Mouse (Mus musculus) embryonic facial prominence, embryonic 12.5 days (tissue): ENCODE measurements around the gene Hist1h4h. TPM values are rescaled to one million over a fixed set of nuclear protein-coding genes. Genes with fewer than 3 reads are reported as not detected.
"Not testable (repeated sequence)": the region's sequence is repeated elsewhere in the genome, so short reads cannot be mapped to it uniquely, and the experiment has no call there.

Source experiments
- ATAC-seq: fragments of 200-750 bp; cut with Nextera tagmentation; 2 replicates; pipeline ENCODE4 v1.8.0; 2017; ENCODE audit not compliant: insufficient number of reproducible peaks, insufficient read depth, low FRiP score, low TSS enrichment
- H3K27ac ChIP-seq: fragments of 300-500 bp; sonication (generic); 2 replicates; pipeline ENCODE4 v1.5.1; 2016; ENCODE audit warnings: mild to moderate bottlenecking
- H3K27me3 ChIP-seq: fragments of 300-500 bp; sonication (generic); 2 replicates; pipeline ENCODE4 v1.6.1; 2016; ENCODE audit warnings: mild to moderate bottlenecking, moderate library complexity
- H3K36me3 ChIP-seq: fragments of 300-500 bp; sonication (generic); 2 replicates; pipeline ENCODE4 v1.6.1; 2016; ENCODE audit warnings: mild to moderate bottlenecking
- H3K4me1 ChIP-seq: fragments of 300-500 bp; sonication (generic); 2 replicates; pipeline ENCODE4 v1.6.1; 2016
- H3K4me2 ChIP-seq: fragments of 300-500 bp; sonication (generic); replicated peaks from 2 replicates; pipeline ENCODE4 v1.6.1; 2016; ENCODE audit warnings: mild to moderate bottlenecking, moderate library complexity
- H3K4me3 ChIP-seq: fragments of 300-500 bp; sonication (generic); 2 replicates; pipeline ENCODE4 v1.5.1; 2016; ENCODE audit warnings: mild to moderate bottlenecking
- H3K9ac ChIP-seq: fragments of 300-500 bp; sonication (generic); 2 replicates; pipeline ENCODE4 v1.6.1; 2016; ENCODE audit warnings: mild to moderate bottlenecking, moderate library complexity
- H3K9me3 ChIP-seq: fragments of 300-500 bp; sonication (generic); 2 replicates; pipeline ENCODE4 v1.6.1; 2016; ENCODE audit warnings: mild to moderate bottlenecking, moderate library complexity
- WGBS: fragments of 180-500 bp; shearing (Covaris S2); methylation state at CpG from one replicate; pipeline ENCODE4 v1.1.7; 2016; 5-methylcytosine and 5-hydroxymethylcytosine counted together
- polyA plus RNA-seq: library from polyadenylated mRNA; unstranded; fragments of >200 nt; fragmentation: Nextera tagmentation; extraction: Ambion mirVana; gene quantifications from 2 replicates; pipeline ENCODE4 v1.2.1, GENCODE M21; 2016

Hist1h4h gene
- polyA plus RNA-seq, 1 experiment from 2014 or later = 6.2 TPM

DNA sequence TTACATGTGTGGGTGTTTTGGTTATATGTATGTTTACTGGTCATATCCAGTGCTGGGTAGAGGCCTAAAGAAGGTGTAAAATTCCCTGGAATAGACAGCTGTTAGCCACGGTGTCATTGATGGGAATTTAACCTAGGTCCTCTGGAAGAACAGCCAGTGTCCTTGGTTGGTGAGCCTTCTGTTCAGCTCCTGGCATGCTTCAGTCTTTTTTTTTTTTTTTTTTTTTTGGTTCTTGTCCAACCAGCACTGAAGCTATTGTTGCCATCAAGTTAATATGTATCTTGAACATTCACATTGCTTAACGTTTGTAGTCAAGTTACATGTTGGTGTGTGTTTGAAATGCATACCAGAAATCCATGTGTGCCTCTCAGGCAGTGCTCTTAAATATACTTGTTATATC is 33.6 kb downstream of the Hist1h4h start:
- WGBS = 84% methylated on average over 2 of the region's 2 CpGs
- Histone ChIP-seq H3K27me3 (no peaks in the 10 kb centered on the region), H3K27ac (peak overlapping the region; percentile 98; the same call in 1 of the 2 replicates), H3K4me2 (no peak overlapping the region), H3K9ac (no peak overlapping the region), H3K4me1 (no peaks in the 10 kb centered on the region), H3K36me3 (no peaks in the 10 kb centered on the region), H3K9me3 (no peaks in the 10 kb centered on the region), H3K4me3 (no peak overlapping the region)
- no peak for ATAC-seq

DNA sequence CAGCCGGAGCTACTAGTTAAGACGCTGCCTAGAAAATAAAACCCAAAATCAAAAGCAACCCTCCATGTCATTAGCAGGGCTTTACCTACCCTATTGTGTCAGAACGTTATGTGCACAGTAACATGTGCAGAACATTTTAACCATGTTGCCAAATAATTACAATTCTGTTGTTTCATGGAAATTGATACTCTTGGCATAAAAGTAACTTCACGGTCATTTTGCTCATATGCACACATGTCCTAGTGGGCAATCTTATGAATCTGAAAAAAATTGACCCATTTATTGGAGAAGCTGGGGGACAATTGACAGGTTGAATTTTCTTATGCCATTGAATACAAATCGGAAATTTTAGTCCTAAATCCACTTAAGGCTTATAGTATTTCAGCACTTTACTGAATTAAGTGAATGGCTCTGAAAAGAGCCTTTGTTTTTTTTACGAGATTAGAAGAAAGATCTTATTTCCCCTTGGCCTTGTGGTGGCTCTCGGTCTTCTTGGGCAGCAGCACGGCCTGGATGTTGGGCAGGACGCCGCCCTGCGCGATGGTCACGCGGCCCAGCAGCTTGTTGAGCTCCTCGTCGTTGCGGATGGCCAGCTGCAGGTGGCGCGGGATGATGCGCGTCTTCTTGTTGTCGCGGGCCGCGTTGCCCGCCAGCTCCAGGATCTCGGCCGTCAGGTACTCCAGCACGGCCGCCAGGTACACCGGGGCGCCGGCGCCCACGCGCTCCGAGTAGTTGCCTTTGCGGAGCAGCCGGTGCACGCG is 39.6 kb downstream of the Hist1h4h start:
- ATAC-seq, H3K27me3 ChIP-seq, H3K9me3 ChIP-seq, H3K36me3 ChIP-seq, H3K4me1 ChIP-seq: not testable (repeated sequence)
- Histone ChIP-seq H3K9ac (peak overlapping the region; percentile 44), H3K27ac (peak overlapping the region; percentile 96), H3K4me2 (peak overlapping the region; percentile 55), H3K4me3 (peak overlapping the region; percentile 52)
- 1% methylated on average over 24 of the region's 41 CpGs for WGBS

DNA sequence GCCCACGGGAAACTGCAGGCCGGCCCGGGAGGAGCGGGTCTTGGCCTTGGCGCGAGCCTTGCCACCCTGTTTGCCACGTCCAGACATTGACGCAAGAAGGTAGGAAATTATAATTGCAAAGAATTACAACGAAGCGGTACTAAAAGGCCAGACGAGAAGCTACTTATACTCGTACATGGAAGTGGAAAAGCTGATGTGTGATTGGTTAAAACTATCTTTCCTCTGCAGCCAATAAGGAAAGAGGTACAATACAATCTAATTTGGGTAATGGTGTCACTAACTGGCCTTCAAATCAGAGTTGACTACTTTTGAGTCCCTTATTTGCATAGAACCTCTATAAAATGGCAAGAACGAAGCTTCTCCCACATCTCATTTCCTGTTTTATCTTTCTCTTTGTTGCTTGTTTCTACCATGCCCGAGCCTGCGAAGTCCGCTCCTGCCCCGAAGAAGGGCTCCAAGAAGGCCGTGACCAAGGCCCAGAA is 40.2 kb downstream of the Hist1h4h start, which contains the start of the genes Hist1h2ae and Hist1h2bg:
Gene Hist1h2ae, minus strand, starts transcription at position 199 of the 482 bp plus-strand sequence.
Gene Hist1h2bg, plus strand, starts transcription at position 375 of the 482 bp plus-strand sequence.
- Histone ChIP-seq H3K4me3 (peak within 1 kb of the TSS; percentile 52), H3K9ac (peak within 1 kb of the TSS; percentile 72), H3K36me3 (no peaks in the 10 kb centered on the region), H3K4me2 (peak within 1 kb of the TSS; percentile 74), H3K27me3 (no peaks in the 10 kb centered on the region), H3K27ac (peak within 1 kb of the TSS; percentile 96), H3K9me3 (no peaks in the 10 kb centered on the region), H3K4me1 (peaks cover 8% of the 10 kb centered on the region; the same call in 1 of the 2 replicates)
- 0% methylated on average over 18 of the region's 18 CpGs for WGBS
- ATAC-seq = peak; percentile 91

DNA sequence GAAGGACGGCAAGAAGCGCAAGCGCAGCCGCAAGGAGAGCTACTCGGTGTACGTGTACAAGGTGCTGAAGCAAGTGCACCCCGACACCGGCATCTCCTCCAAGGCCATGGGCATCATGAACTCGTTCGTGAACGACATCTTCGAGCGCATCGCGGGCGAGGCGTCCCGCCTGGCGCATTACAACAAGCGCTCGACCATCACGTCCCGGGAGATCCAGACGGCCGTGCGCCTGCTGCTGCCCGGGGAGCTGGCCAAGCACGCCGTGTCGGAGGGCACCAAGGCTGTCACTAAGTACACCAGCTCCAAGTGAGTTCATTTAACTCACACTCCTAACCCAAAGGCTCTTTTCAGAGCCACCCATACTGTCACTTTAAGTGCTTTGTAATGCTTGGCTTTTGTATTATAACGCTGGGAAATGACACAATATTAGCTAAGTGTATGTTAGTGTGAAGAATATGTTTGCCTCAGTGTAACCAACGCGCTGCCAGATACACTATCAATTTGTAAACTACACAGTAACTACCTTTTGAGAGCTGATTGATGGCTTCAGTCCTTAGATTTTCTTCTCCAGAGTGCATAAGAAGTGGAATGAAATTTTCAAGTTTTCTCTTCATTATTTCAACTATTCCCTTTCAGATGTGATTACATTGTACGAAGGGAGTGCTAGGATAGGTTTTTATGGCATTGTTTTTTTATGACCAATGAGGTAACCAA is 40.8 kb downstream of the Hist1h4h start:
- Histone ChIP-seq H3K27ac (peak overlapping the region; percentile 96), H3K4me2 (peak overlapping the region; percentile 74), H3K4me3 (peak overlapping the region; percentile 52), H3K4me1 (peaks cover 13% of the 10 kb centered on the region; the same call in 1 of the 2 replicates), H3K9ac (peak overlapping the region; percentile 72)
- H3K9me3 ChIP-seq, ATAC-seq, H3K36me3 ChIP-seq, H3K27me3 ChIP-seq: not testable (repeated sequence)
- WGBS = under 1% methylated on average over 17 of the region's 34 CpGs

DNA sequence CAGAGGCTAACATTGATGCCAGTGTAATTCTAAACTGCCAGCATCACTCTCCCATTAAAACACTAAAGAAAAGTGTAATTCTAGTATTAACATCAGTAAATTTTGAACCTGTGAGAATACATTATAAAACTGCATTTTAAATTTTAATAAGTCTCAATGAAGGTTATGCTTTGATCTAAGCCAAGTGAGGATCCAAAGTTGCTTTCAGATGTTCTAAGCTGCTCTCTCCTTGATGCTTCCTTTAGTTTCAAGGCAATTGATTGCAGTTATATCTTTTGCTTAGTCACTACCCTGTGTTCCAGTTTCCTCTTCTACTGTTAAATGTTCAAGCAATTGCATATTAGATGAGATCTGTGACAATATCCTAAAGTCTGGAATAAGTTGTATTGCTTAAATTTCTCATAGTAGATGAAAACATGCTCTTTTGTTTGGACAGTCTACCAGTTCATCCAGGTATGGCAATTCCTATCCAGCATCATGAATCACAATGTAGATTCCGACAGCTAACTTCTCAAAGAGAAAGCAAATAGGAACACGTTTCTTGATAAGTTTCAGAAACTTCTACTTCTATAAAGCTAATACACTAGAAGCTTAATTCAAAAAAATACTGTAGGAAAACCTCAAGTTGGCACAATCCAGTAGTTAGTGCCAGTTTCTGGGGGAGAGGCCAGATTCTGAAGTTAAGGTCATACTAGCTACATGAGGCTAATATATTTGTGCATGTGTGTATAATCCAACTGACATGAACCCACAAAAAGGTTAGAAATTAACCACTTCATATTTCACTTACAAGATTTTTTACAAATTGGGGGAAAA is 41.6 kb downstream of the Hist1h4h start:
- Histone ChIP-seq H3K36me3 (no peaks in the 10 kb centered on the region), H3K4me2 (peak overlapping the region; percentile 74), H3K9me3 (no peaks in the 10 kb centered on the region), H3K27ac (peak overlapping the region; percentile 96), H3K4me1 (peaks cover 19% of the 10 kb centered on the region; the same call in 1 of the 2 replicates), H3K9ac (peak overlapping the region; percentile 72), H3K27me3 (no peaks in the 10 kb centered on the region), H3K4me3 (peak overlapping the region; percentile 52)
- 37% methylated on average over 2 of the region's 2 CpGs for WGBS
- no peak for ATAC-seq

DNA sequence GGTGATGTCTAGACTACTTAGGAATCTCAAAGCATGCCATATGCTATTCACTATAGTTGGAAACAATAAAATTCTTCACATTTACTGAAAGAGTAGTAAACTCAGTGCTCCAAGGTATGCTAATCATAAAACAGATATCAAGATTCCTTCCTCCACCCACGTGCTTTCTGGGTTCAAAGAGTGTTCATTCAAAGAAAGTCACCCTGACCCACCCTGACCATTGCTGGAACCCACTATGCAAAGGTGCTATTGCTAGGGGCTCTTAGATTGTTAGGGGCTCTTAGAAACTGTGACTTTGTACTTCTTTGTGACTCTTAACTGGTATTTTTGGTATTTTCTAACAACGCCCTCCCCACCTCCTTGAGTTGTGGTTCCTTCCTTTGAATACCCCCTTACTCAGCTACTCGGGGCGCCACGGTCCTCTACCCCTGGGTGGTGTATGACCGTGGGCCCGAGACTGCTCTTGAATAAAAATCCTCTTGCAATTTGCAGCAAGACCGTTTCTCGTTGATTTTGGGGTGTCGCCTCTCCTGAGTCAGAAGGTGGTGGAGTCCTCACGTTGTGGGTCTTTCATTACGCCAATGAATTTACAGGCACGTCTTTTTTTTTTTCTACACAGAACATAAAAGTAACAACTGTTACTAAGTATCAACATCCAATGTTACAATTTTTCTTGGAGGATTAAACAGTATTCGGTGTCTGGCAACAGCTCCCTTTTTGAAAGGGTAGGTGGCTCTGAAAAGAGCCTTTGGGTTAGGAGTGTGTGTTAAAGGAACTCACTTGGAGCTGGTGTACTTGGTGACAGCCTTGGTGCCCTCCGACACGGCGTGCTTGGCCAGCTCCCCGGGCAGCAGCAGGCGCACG is 42.4 kb downstream of the Hist1h4h start:
- not testable (repeated sequence) for H3K9me3 ChIP-seq, H3K36me3 ChIP-seq, ATAC-seq, H3K27me3 ChIP-seq
- WGBS = 9% methylated on average over 20 of the region's 20 CpGs
- Histone ChIP-seq H3K9ac (peak overlapping the region; percentile 72), H3K27ac (peak overlapping the region; percentile 96), H3K4me2 (peak overlapping the region; percentile 74), H3K4me1 (peaks cover 19% of the 10 kb centered on the region; the same call in 1 of the 2 replicates), H3K4me3 (peak overlapping the region; percentile 52)

DNA sequence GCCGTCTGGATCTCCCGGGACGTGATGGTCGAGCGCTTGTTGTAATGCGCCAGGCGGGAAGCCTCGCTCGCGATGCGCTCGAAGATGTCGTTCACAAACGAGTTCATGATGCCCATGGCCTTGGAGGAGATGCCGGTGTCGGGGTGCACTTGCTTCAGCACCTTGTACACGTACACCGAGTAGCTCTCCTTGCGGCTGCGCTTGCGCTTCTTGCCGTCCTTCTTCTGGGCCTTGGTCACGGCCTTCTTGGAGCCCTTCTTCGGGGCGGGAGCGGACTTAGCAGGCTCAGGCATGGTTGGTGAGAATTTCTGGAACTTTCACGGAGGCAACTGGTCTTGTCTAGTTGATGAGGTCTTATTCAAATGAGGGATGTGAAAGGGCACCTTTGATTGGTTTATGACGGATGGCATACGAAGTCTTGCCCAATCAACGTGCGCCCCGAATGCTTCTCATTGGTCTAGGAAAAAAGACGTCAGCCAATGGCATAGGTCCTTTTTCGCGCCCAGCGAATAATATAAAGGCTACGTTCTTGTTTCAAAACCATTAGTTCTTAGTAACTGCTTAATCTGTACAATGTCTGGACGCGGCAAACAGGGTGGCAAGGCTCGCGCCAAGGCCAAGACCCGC is 43.2 kb downstream of the Hist1h4h start, which contains the start of the genes Hist1h2bf and Hist1h2ad:
Gene Hist1h2bf, minus strand, starts transcription at position 299 of the 627 bp plus-strand sequence.
Gene Hist1h2ad, plus strand, starts transcription at position 484 of the 627 bp plus-strand sequence.
- under 1% methylated on average over 42 of the region's 42 CpGs for WGBS
- Histone ChIP-seq H3K9ac (peak within 1 kb of the TSS; percentile 72), H3K4me3 (peak within 1 kb of the TSS; percentile 52), H3K4me1 (peaks cover 19% of the 10 kb centered on the region; the same call in 1 of the 2 replicates), H3K27ac (peak within 1 kb of the TSS; percentile 96), H3K4me2 (peak within 1 kb of the TSS; percentile 75)
- ATAC-seq = peak; percentile 91
- not testable (repeated sequence) for H3K27me3 ChIP-seq, H3K9me3 ChIP-seq, H3K36me3 ChIP-seq

DNA sequence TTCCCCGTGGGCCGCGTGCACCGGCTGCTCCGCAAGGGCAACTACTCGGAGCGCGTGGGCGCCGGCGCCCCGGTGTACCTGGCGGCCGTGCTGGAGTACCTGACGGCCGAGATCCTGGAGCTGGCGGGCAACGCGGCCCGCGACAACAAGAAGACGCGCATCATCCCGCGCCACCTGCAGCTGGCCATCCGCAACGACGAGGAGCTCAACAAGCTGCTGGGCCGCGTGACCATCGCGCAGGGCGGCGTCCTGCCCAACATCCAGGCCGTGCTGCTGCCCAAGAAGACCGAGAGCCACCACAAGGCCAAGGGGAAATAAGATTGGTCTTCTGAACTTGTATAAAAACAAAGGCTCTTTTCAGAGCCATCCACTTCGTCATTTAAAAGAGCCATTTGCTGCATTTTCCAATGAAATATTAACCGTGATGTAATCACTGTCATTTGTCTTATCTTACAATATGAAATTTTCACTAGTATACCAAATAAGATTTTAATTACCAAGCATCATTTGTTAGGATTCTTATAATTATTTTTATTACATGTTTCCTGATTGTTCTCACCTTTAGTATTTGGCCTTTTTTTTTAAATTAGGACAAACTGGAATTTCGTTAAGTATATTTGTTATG is 43.8 kb downstream of the Hist1h4h start:
- H3K27me3 ChIP-seq, H3K36me3 ChIP-seq, ATAC-seq, H3K9me3 ChIP-seq: not testable (repeated sequence)
- Histone ChIP-seq H3K4me1 (peaks cover 19% of the 10 kb centered on the region; the same call in 1 of the 2 replicates), H3K4me2 (peak overlapping the region; percentile 75), H3K27ac (peak overlapping the region; percentile 96), H3K9ac (peak overlapping the region; percentile 58; the same call in 1 of the 2 replicates), H3K4me3 (peak overlapping the region; percentile 52)
- WGBS = under 1% methylated on average over 13 of the region's 39 CpGs

DNA sequence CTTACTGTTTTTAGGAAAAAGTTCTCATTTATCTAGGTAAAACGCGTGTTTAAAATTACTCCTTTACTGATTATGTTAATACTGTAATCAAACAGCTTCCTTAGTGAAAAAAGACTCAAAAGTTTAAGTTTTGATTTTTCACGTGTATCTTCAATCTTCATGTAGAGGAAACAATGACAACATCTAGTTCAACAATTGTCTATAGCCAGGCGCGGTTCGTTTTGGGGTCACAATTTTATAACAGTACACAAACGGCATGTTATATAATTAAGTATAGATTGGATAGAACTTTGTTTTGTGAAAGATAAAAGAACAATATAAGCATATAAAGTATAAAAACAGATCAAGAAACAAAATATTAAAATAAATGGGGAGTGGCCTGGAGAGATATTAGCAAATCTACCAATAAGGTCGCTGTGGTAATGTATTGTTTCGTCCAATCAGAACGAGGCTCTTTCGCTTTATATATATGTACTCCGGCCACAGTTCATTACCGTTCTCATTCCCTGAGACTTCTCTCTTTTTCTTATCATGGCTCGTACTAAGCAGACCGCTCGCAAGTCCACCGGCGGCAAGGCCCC is 44.5 kb downstream of the Hist1h4h start, which contains the start of gene Hist1h3d:
Gene Hist1h3d, plus strand, starts transcription at position 493 of the 581 bp plus-strand sequence.
- H3K27ac ChIP-seq = peak within 1 kb of the TSS; percentile 90
- H3K27me3 ChIP-seq = no peaks in the 10 kb centered on the region
- no peaks in the 10 kb centered on the region for H3K9me3 ChIP-seq
- ATAC-seq = peak; percentile 58; the same call in 1 of the 2 replicates
- H3K4me3 ChIP-seq = peak within 1 kb of the TSS; percentile 51
- H3K36me3 ChIP-seq = no peaks in the 10 kb centered on the region
- H3K4me1 ChIP-seq = peaks cover 15% of the 10 kb centered on the region; the same call in 1 of the 2 replicates
- peak within 1 kb of the TSS; percentile 60 for H3K9ac ChIP-seq
- WGBS = under 1% methylated on average over 18 of the region's 18 CpGs
- H3K4me2 ChIP-seq = peak within 1 kb of the TSS; percentile 75
